10 mouse cellular contexts compared by ENCODE assay signal in genomic region chr7:132787022-132787421, GRCm38 (mm10). TPM values are rescaled to one million over a fixed set of nuclear protein-coding genes. Genes with fewer than 3 reads are reported as not detected.
DNase-seq lines count a peak whose midpoint lies in the region; ATAC-seq and TF ChIP-seq lines count a peak whose summit lies in the region.
"Had no signal": no experiment of that assay in that cellular context is flagged by ENCODE, and none has a peak within 500 bp of the region (broad histone marks: within the 10 kb centered on the region; RNA-seq: fewer than 3 reads in every experiment).

No protein-coding gene starts in this region.

- no peak overlapping the region for H3K4me2 ChIP-seq in heart, embryonic 12.5 days
- H3K4me2 ChIP-seq in liver, embryonic 13.5 days, result no peak overlapping the region

- peaks cover 68% of the 10 kb centered on the region for H3K4me1 ChIP-seq in heart, embryonic 12.5 days (replicated peaks)
- peaks cover 68% of the 10 kb centered on the region for H3K4me1 ChIP-seq in brown adipose tissue, adult 24 weeks (ENCODE audit: control insufficient read depth, insufficient read depth, insufficient read length, low read length)
- H3K4me1 ChIP-seq in liver, embryonic 13.5 days (replicated peaks), result peaks cover 73% of the 10 kb centered on the region

- WGBS in heart, embryonic 12.5 days, result 72% methylated on average over 4 of the region's 4 CpGs
- 71% methylated on average over 4 of the region's 4 CpGs for WGBS in liver, embryonic 13.5 days (ENCODE audit: insufficient replicate concordance)

- H3K9me3 ChIP-seq in heart, embryonic 12.5 days (replicated peaks), result no peaks in the 10 kb centered on the region
- H3K9me3 ChIP-seq in liver, embryonic 13.5 days (replicated peaks), result no peaks in the 10 kb centered on the region

- H3K4me3 ChIP-seq in heart, embryonic 12.5 days, result no peak overlapping the region
- no peak overlapping the region for H3K4me3 ChIP-seq in layer of hippocampus, adult 2 months
- no peak overlapping the region for H3K4me3 ChIP-seq in brown adipose tissue, adult 24 weeks (ENCODE audit: insufficient read depth, low read depth, low read length)
- no peak overlapping the region for H3K4me3 ChIP-seq in liver, embryonic 13.5 days (replicated peaks)

- DNase-seq in heart, postnatal 10 days, result no peak
- DNase-seq in layer of hippocampus, adult 2 months (ENCODE audit: low spot score in 2 of 2), result no peak
- DNase-seq in layer of hippocampus, adult 8-10 months (ENCODE audit: low spot score in 2 of 2), result no peak
- no peak for DNase-seq in liver, embryonic 13.5 days
- DNase-seq in urinary bladder, postnatal 25 days (ENCODE audit: low spot score), result no peak
- DNase-seq in c-Kit-positive CD71-positive TER-119-positive erythroid progenitor cells, embryonic 14.5 days (ENCODE audit: low spot score), result no peak
- DNase-seq: cerebellum, postnatal 36 days; kidney, postnatal 4 days had no signal

- ATAC-seq in heart, embryonic 12.5 days (ENCODE audit: insufficient number of reproducible peaks, low FRiP score), result no peak
- no peak for ATAC-seq in liver, embryonic 13.5 days (ENCODE audit: low read depth)

- no peak for TF ChIP-seq CTCF in layer of hippocampus, adult 2 months (conservative IDR thresholded peaks at IDR 0.05)

- intact Hi-C loops in heart, postnatal 10 days (cut with DNase I), result loop anchor here (2.0 kb wide), 1 partner anchor 14 kb away; no protein-coding TSS in a partner anchor

- no peak overlapping the region for H3K9ac ChIP-seq in heart, embryonic 12.5 days
- H3K9ac ChIP-seq in liver, embryonic 13.5 days, result no peak overlapping the region

- H3K27ac ChIP-seq in heart, embryonic 12.5 days (ENCODE audit: poor library complexity, severe bottlenecking), result peak overlapping the region; percentile 77
- H3K27ac ChIP-seq in layer of hippocampus, adult 2 months, result peak overlapping the region; percentile 80
- peak overlapping the region; percentile 96 for H3K27ac ChIP-seq in brown adipose tissue, adult 24 weeks (replicated peaks; ENCODE audit: low read depth, low read length)
- H3K27ac ChIP-seq in liver, embryonic 13.5 days, result peak overlapping the region; percentile 41

- H3K27me3 ChIP-seq in heart, embryonic 12.5 days (replicated peaks), result no peaks in the 10 kb centered on the region
- H3K27me3 ChIP-seq in liver, embryonic 13.5 days, result no peaks in the 10 kb centered on the region

- no peaks in the 10 kb centered on the region for H3K36me3 ChIP-seq in heart, embryonic 12.5 days
- no peaks in the 10 kb centered on the region for H3K36me3 ChIP-seq in liver, embryonic 13.5 days

RNA-seq across cellular contexts. Expression of gene Fam53b, which starts 26.7 kb away (rescaled TPM):
- polyA plus RNA-seq in heart, embryonic 12.5 days (2016; fragmentation: Nextera tagmentation; extraction: Ambion mirVana), result 15.3 and 17.0 TPM in 2 replicates
- total RNA-seq in heart, postnatal 10 days (2021), result 10 to 100 TPM; 35.5 to 46.0 TPM
- 10 to 100 TPM; 42.3 to 54.8 TPM for total RNA-seq in layer of hippocampus, adult 2 months (2021)
- total RNA-seq in layer of hippocampus, adult 8-10 months (2022), result 10 to 100 TPM; 48.8 to 61.1 (median 54.6) TPM
- 44.1 and 50.2 TPM in 2 replicates for polyA plus RNA-seq in brown adipose tissue, adult 24 weeks (2012; ENCODE audit: insufficient read depth, insufficient read length, missing spikeins)
- 19.1 and 21.4 TPM in 2 replicates for polyA plus RNA-seq in liver, embryonic 13.5 days (2015; fragmentation: Nextera tagmentation; extraction: Ambion mirVana)

Comparison
In these comparisons a context has a peak if more than half of its experiments do, and no peak if none do; other contexts are left out.
1. H3K27ac ChIP-seq: peak in every context shown above with its lines; median percentile 96 in brown adipose tissue, adult 24 weeks; 80 in layer of hippocampus, adult 2 months; 77 in heart, embryonic 12.5 days; 41 in liver, embryonic 13.5 days.